Mouse (Mus musculus) large intestine, adult 2 months (tissue): ENCODE results near the gene Mas1. TPM values are rescaled to one million over a fixed set of nuclear protein-coding genes. Genes with fewer than 3 reads are reported as not detected.
A peak's percentile ranks its signal among the peaks of the same experiment; 100 is the strongest.

Source experiments
- DNase-seq: peaks from one replicate; pipeline ENCODE4 v3.0.0-alpha.2; 2012; ENCODE audit warnings: low read depth, low spot score
- WGBS: fragments of 180-500 bp; shearing (Covaris S2); methylation state at CpG from one replicate; pipeline ENCODE4 v1.1.7; 2018; 5-methylcytosine and 5-hydroxymethylcytosine counted together
- polyA plus RNA-seq: library from polyadenylated mRNA; depleted of rRNA; stranded (reverse); fragments of >200 nt; gene quantifications from 2 replicates; pipeline ENCODE4 v1.2.3, GENCODE M21; 2012; rRNA removed

Gene Mas1
- polyA plus RNA-seq, 1 experiment = not detected

GRCm38 (mm10) chr17:12792422-12793206, 75.3 kb downstream of the Mas1 start:
- peak; percentile 97 for DNase-seq
- WGBS = 16% methylated on average over 11 of the region's 11 CpGs

- 46% methylated on average over 4 of the region's 4 CpGs for WGBS
- no peak for DNase-seq
Observed at GRCm38 (mm10) chr17:12791420-12791819, 76.5 kb downstream of the Mas1 start.

GRCm38 (mm10) chr17:12791079-12791406, 76.9 kb downstream of the Mas1 start:
- WGBS = 59% methylated on average over 5 of the region's 5 CpGs
- DNase-seq = no peak

Other genes starting within 250 kb of the Mas1 start
- 36.3 and 50.9 TPM in 2 replicates for gene Slc22a1, start 192.3 kb downstream of the Mas1 start, polyA plus RNA-seq
- 10.3 and 17.9 TPM in 2 replicates for gene Igf2r, start 98.5 kb downstream of the Mas1 start, polyA plus RNA-seq
- 0.05 TPM in 1 of 2 replicates, not detected in the other for gene Mrgprh, start 7.9 kb upstream of the Mas1 start, polyA plus RNA-seq
- 0.79 and 1.1 TPM in 2 replicates for gene Pnldc1, start 42.1 kb upstream of the Mas1 start, polyA plus RNA-seq
- gene Tcp1, start 47.6 kb upstream of the Mas1 start, polyA plus RNA-seq = 56.8 and 58.7 TPM in 2 replicates
- gene Mrpl18, start 48.2 kb upstream of the Mas1 start, polyA plus RNA-seq = 35.1 and 38.9 TPM in 2 replicates
- gene Acat3, start 72.5 kb upstream of the Mas1 start, polyA plus RNA-seq = 0.10 and 0.19 TPM in 2 replicates
- gene Acat2, start 92.6 kb upstream of the Mas1 start, polyA plus RNA-seq = 17.0 and 20.3 TPM in 2 replicates
- gene Wtap, start 126.0 kb upstream of the Mas1 start, polyA plus RNA-seq = 18.0 and 20.8 TPM in 2 replicates
- gene Sod2, start 138.7 kb upstream of the Mas1 start, polyA plus RNA-seq = 156 and 214 TPM in 2 replicates
- gene Gpr31b, start 184.2 kb upstream of the Mas1 start, polyA plus RNA-seq = 0.73 and 2.2 TPM in 2 replicates
- not detected in 2 replicates for gene Tcp10b, start 193.0 kb upstream of the Mas1 start, polyA plus RNA-seq